Mouse (Mus musculus) heart, adult 2 months (tissue): Measurements from ENCODE around the gene Anpep. TPM values are rescaled to one million over a fixed set of nuclear protein-coding genes. Genes with fewer than 3 reads are reported as not detected.

Experiments used
- DNase-seq, 2 experiments: peaks; one replicate each; pipeline ENCODE4 v3.0.0; 2021
- H3K27ac ChIP-seq: fragments of 200-600 bp; 2 replicates; pipeline ENCODE4 v1.8.1; 2022
- H3K27me3 ChIP-seq: fragments of 200-500 bp; 2 replicates; pipeline ENCODE4 v1.6.1; 2012; ENCODE audit warnings: mild to moderate bottlenecking, low read length, inconsistent platforms, mixed read lengths; ENCODE audit not compliant: control insufficient read depth, insufficient read depth
- H3K36me3 ChIP-seq: fragments of 200-500 bp; 2 replicates; pipeline ENCODE4 v1.6.1; 2012; ENCODE audit warnings: low read length, inconsistent platforms; ENCODE audit not compliant: control insufficient read depth, insufficient read depth
- H3K4me1 ChIP-seq: fragments of 200-500 bp; 2 replicates; pipeline ENCODE4 v1.6.1; 2011; ENCODE audit warnings: low read length; ENCODE audit not compliant: control insufficient read depth, insufficient read depth
- H3K4me3 ChIP-seq: fragments of 200-600 bp; 2 replicates; pipeline ENCODE4 v1.8.1; 2022
- H3K79me2 ChIP-seq: fragments of 200-500 bp; replicated peaks from 2 replicates; pipeline ENCODE4 v1.6.1; 2012; ENCODE audit warnings: mild to moderate bottlenecking, inconsistent platforms, low read length, moderate library complexity, mixed read lengths; ENCODE audit not compliant: control insufficient read depth, insufficient read depth
- H3K9ac ChIP-seq: fragments of 200-500 bp; 2 replicates; pipeline ENCODE4 v1.6.1; 2012; ENCODE audit warnings: low read depth, mild to moderate bottlenecking, control low read depth, inconsistent platforms, low read length, mixed read lengths
- CTCF ChIP-seq: fragments of 200-600 bp; IDR thresholded peaks from 2 replicates; pipeline ENCODE4 v1.8.1; 2022; ENCODE audit warnings: antibody characterized with exemption, mild to moderate bottlenecking, moderate library complexity
- EP300 ChIP-seq: fragments of 200-500 bp; IDR thresholded peaks from 2 replicates; pipeline ENCODE4 v1.6.1; 2011; ENCODE audit warnings: low read depth, low read length, control low read depth; ENCODE audit not compliant: insufficient read depth
- POLR2A ChIP-seq: fragments of 200-500 bp; IDR thresholded peaks from 2 replicates; pipeline ENCODE4 v1.6.1; 2011; ENCODE audit warnings: mild to moderate bottlenecking, low read depth, low read length, control low read depth; ENCODE audit not compliant: insufficient read depth
- WGBS: fragments of 180-500 bp; shearing (Covaris S2); methylation state at CpG from one replicate; pipeline ENCODE4 v1.1.7; 2018; 5-methylcytosine and 5-hydroxymethylcytosine counted together
- intact Hi-C: fragments of 180-260 bp; cut with DNase I; formaldehyde crosslinking; loops from one replicate; pipeline ENCODE4 v1.15.1; 2025
- polyA plus RNA-seq: library from polyadenylated mRNA; depleted of rRNA; stranded (reverse); fragments of >200 nt; gene quantifications from 2 replicates; pipeline ENCODE4 v1.2.3, GENCODE M21; 2012; rRNA removed
- total RNA-seq, 2 experiments: library from RNA; stranded (reverse); gene quantifications; 2 replicates each; pipeline ENCODE4 v1.2.3; 2021

Anpep gene
- total and polyA plus RNA-seq, 3 experiments: 8.4 to 18.5 (median 12.9) TPM

DNA sequence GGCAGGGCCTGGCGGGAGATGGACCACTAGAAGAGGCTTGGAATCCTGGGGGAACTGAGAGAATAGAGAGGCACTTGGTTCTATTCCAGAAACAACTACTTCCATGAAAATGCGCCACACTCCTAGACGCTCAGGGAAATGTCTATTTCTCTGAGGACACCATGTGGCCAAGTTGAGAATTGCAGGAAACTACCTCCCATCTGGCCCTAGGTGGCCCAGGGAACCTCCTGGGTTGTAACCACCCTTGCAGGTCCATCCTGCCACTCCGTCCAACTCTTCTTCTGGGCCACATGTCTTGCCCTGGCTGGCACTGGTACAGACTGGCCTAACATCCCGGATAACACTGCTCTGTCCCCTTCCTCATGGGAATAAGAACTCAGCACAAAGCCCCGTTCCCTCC, 74.6 kb downstream of the Anpep start:
- intact Hi-C loops: loop anchor here (2.0 kb wide), 1 partner anchor 55 kb away; no protein-coding TSS in a partner anchor
- no peak overlapping the region for H3K27ac ChIP-seq
- no peaks in the 10 kb centered on the region for H3K36me3 ChIP-seq
- TF ChIP-seq EP300: peak; percentile 58; the same call in 1 of the 2 replicates
- TF ChIP-seq POLR2A: no peak
- TF ChIP-seq CTCF: peak; percentile 93
- H3K27me3 ChIP-seq: no peaks in the 10 kb centered on the region
- H3K4me1 ChIP-seq: peaks cover 1% of the 10 kb centered on the region; the same call in 1 of the 2 replicates
- H3K4me3 ChIP-seq: no peak overlapping the region
- H3K79me2 ChIP-seq: no peaks in the 10 kb centered on the region
- no peak overlapping the region for H3K9ac ChIP-seq
- WGBS: 15% methylated on average over 6 of the region's 6 CpGs
- peak; percentile 60 to 71 for DNase-seq

DNA sequence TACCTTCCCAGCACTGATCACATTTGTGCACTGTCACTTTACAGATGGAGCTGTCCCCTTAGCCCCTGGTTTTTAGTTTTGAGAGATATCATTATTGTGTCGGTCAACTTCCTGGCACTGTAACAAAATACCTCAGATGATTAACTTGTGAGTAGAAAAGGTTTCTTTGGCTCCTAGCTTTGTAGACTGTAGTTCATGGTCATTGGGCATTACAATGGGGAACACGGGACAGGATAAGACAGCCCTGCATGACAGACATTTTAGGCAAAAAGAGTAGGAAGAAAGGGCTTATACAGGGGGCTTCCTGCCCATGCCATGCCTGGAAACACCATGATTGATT, 78.4 kb downstream of the Anpep start:
- peaks cover 4% of the 10 kb centered on the region for H3K4me1 ChIP-seq
- no peaks in the 10 kb centered on the region for H3K79me2 ChIP-seq
- no peaks in the 10 kb centered on the region for H3K36me3 ChIP-seq
- 65% methylated on average over 2 of the region's 2 CpGs for WGBS
- no peak for TF ChIP-seq EP300
- TF ChIP-seq POLR2A: no peak
- no peak for TF ChIP-seq CTCF
- no peak overlapping the region for H3K4me3 ChIP-seq
- no peak overlapping the region for H3K9ac ChIP-seq
- no peak for DNase-seq
- no peaks in the 10 kb centered on the region for H3K27me3 ChIP-seq
- H3K27ac ChIP-seq: no peak overlapping the region
- intact Hi-C loops: loop anchor here (5.0 kb wide), 1 partner anchor 135 kb away; no protein-coding TSS in a partner anchor

DNA sequence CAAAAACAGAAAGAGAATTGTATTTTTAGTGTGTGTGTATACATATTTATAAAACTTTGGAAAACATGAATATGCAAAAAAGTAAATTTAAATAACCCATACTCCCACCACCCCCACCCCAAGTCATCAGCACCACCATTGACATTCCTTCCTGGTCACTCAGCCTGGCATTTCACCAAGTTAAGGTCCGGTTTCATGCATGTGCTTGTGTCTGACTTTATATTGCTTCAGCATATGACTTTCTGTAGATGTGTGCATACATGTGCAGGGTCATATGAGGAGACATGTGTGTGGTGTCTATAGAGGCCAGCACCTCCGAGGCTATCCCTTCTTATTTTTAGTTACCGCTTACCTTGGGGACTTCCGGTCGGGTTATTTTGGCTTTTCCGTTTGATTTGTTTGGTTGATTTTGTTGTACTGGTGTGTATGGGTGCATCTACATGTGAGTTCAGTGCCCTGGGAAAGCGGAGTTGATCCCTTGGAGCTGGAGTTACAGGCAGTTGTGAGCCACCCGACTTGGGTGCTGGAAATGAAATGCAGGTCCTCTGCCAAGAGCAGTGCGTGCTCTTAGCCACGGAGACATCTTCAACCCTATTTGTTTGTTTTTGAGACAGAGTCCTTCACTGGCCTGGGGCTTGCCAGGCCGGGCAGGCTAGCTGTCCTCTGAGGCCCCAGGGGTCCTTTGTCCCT, 78.9 kb downstream of the Anpep start:
- WGBS: 64% methylated on average over 11 of the region's 11 CpGs
- DNase-seq: no peak
- TF ChIP-seq CTCF (no peak), POLR2A (no peak), EP300 (no peak)
- Histone ChIP-seq H3K79me2 (no peaks in the 10 kb centered on the region), H3K27me3 (no peaks in the 10 kb centered on the region), H3K4me3 (no peak overlapping the region), H3K4me1 (peaks cover 4% of the 10 kb centered on the region), H3K27ac (peak overlapping the region; percentile 22; the same call in 1 of the 2 replicates), H3K36me3 (no peaks in the 10 kb centered on the region), H3K9ac (no peak overlapping the region)
- intact Hi-C loops: loop anchor here (5.0 kb wide), 1 partner anchor 135 kb away; no protein-coding TSS in a partner anchor

DNA sequence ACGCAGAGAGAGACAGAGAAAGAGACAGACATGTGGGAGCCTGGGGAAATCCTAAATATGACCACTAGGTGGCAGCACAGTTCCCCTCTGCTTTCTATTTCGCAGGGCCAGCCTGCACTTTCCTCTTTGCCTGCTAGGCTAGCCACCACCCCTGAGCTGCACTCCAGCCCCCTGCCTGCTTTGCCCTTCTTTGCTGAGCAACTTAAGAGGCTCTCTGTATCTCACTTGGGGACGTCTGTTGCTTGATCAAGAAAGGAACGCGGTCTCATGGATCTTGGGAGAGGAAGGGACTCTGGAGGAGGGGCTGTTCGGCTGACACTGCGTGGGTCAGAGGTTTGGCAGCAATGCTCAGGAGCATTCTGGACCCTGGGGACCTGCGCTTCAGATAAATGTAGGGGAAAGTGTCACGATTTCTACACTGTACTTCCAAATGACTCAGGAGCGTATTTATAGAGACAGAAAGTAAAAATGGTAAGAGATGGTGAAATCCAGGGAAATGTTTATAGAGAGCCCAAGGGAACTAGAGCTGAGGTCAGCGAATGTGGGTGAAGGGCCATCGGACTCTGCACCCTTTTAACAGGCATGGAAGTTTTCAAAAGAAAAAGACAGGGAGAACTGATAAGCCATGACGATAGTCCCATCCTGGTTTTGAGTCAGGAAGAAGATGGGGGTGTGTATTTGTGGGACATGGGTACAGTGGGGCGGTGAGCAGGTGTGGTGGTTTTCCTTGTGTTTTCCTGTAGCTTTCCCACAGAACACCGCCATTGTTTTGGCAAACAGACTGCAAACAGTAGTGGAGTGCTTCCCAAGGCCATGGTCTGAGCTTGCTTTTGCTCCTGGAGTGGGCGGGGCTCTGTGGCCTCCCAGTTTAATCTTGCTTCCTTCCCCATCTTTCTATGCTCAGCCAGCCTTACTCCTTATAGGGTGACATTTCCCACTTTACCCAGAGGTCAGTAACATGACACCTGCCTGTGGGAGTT, 79.9 kb downstream of the Anpep start:
- 18% methylated on average over 16 of the region's 16 CpGs for WGBS
- no peaks in the 10 kb centered on the region for H3K79me2 ChIP-seq
- TF ChIP-seq POLR2A (no peak), CTCF (peak; percentile 97)
- no peaks in the 10 kb centered on the region for H3K27me3 ChIP-seq
- DNase-seq: peak; percentile 78 to 82
- H3K9ac ChIP-seq: peak overlapping the region; percentile 71
- peaks cover 4% of the 10 kb centered on the region for H3K4me1 ChIP-seq
- peak overlapping the region; percentile 72 for H3K27ac ChIP-seq
- intact Hi-C loops: loop anchor here (5.0 kb wide), 1 partner anchor 136 kb away; no protein-coding TSS in a partner anchor
- peak overlapping the region; percentile 40 for H3K4me3 ChIP-seq
- H3K36me3 ChIP-seq: no peaks in the 10 kb centered on the region

Other genes starting within 250 kb of the Anpep start
- gene Rhcg, start 243.4 kb downstream of the Anpep start, total RNA-seq: not detected
- gene Rhcg, start 243.4 kb downstream of the Anpep start, polyA plus RNA-seq: not detected in 2 replicates
- under 1 TPM; 0.03 to 0.09 TPM for gene Ticrr, start 200.9 kb downstream of the Anpep start, total RNA-seq
- gene Ticrr, start 200.9 kb downstream of the Anpep start, polyA plus RNA-seq: 0.20 TPM in 1 of 2 replicates, not detected in the other
- 1 to 10 TPM; 1.2 to 1.3 TPM for gene Kif7, start 145.3 kb downstream of the Anpep start, total RNA-seq
- 0.80 and 0.94 TPM in 2 replicates for gene Kif7, start 145.3 kb downstream of the Anpep start, polyA plus RNA-seq
- gene Plin1, start 128.2 kb downstream of the Anpep start, total RNA-seq: 10 to 100 TPM in 1 of 2 experiments, 1 to 10 TPM in 1; 6.8 to 10.4 TPM
- 30.5 and 55.2 TPM in 2 replicates for gene Plin1, start 128.2 kb downstream of the Anpep start, polyA plus RNA-seq
- 10 to 100 TPM; 18.1 to 19.0 TPM for gene Pex11a, start 117.9 kb downstream of the Anpep start, total RNA-seq
- gene Pex11a, start 117.9 kb downstream of the Anpep start, polyA plus RNA-seq: 16.4 and 21.9 TPM in 2 replicates
- under 1 TPM in 1 of 2 experiments, not detected in 1; 0.10 TPM for gene Wdr93, start 117.9 kb downstream of the Anpep start, total RNA-seq
- 0.20 and 0.31 TPM in 2 replicates for gene Wdr93, start 117.9 kb downstream of the Anpep start, polyA plus RNA-seq
- not detected for gene Mesp1, start 67.3 kb downstream of the Anpep start, total RNA-seq
- gene Mesp1, start 67.3 kb downstream of the Anpep start, polyA plus RNA-seq: not detected in 2 replicates
- gene Mesp2, start 50.3 kb downstream of the Anpep start, total RNA-seq: under 1 TPM in 1 of 2 experiments, not detected in 1; 0.13 TPM
- 0.06 and 0.12 TPM in 2 replicates for gene Mesp2, start 50.3 kb downstream of the Anpep start, polyA plus RNA-seq
- 10 to 100 TPM; 19.4 to 21.9 TPM for gene Ap3s2, start 59.6 kb upstream of the Anpep start, total RNA-seq
- gene Ap3s2, start 59.6 kb upstream of the Anpep start, polyA plus RNA-seq: 13.1 and 19.4 TPM in 2 replicates
- 10 to 100 TPM in 1 of 2 experiments, 1 to 10 TPM in 1; 9.9 to 10.6 TPM for gene Arpin, start 74.3 kb upstream of the Anpep start, total RNA-seq
- gene Arpin, start 74.3 kb upstream of the Anpep start, polyA plus RNA-seq: 8.9 and 13.9 TPM in 2 replicates
- gene Zfp710, start 163.8 kb upstream of the Anpep start, total RNA-seq: 10 to 100 TPM; 26.9 to 32.2 TPM
- 33.4 and 35.5 TPM in 2 replicates for gene Zfp710, start 163.8 kb upstream of the Anpep start, polyA plus RNA-seq